Mouse (Mus musculus) forebrain, embryonic 13.5 days (tissue): Measurements from ENCODE around the gene Ubr2. TPM values are rescaled to one million over a fixed set of nuclear protein-coding genes. Genes with fewer than 3 reads are reported as not detected.

Source experiments
- ATAC-seq: fragments of 200-750 bp; cut with Nextera tagmentation; 2 replicates; pipeline ENCODE4 v1.8.0; 2017
- H3K27ac ChIP-seq: fragments of 300-500 bp; sonication (generic); 2 replicates; pipeline ENCODE4 v1.5.1; 2015; ENCODE audit warnings: inconsistent platforms, mild to moderate bottlenecking, moderate library complexity
- H3K27me3 ChIP-seq: fragments of 300-500 bp; sonication (generic); 2 replicates; pipeline ENCODE4 v1.6.1; 2015; ENCODE audit warnings: mild to moderate bottlenecking, inconsistent platforms
- H3K36me3 ChIP-seq: fragments of 300-500 bp; sonication (generic); 2 replicates; pipeline ENCODE4 v1.6.1; 2015; ENCODE audit warnings: mild to moderate bottlenecking, inconsistent platforms; ENCODE audit not compliant: poor library complexity, severe bottlenecking
- H3K4me1 ChIP-seq: fragments of 300-500 bp; sonication (generic); 2 replicates; pipeline ENCODE4 v1.6.1; 2015; ENCODE audit warnings: inconsistent platforms
- H3K4me2 ChIP-seq: fragments of 300-500 bp; sonication (generic); 2 replicates; pipeline ENCODE4 v1.6.1; 2015; ENCODE audit warnings: inconsistent platforms, mild to moderate bottlenecking, moderate library complexity
- H3K4me3 ChIP-seq: fragments of 300-500 bp; sonication (generic); 2 replicates; pipeline ENCODE4 v1.5.1; 2015; ENCODE audit warnings: mild to moderate bottlenecking, inconsistent platforms
- H3K9ac ChIP-seq: fragments of 300-500 bp; sonication (generic); 2 replicates; pipeline ENCODE4 v1.6.1; 2015; ENCODE audit warnings: mild to moderate bottlenecking, inconsistent platforms
- H3K9me3 ChIP-seq: fragments of 300-500 bp; sonication (generic); replicated peaks from 2 replicates; pipeline ENCODE4 v1.6.1; 2016; ENCODE audit warnings: inconsistent platforms
- WGBS: fragments of 180-500 bp; shearing (Covaris S2); methylation state at CpG from one replicate; pipeline ENCODE4 v1.1.7; 2015; 5-methylcytosine and 5-hydroxymethylcytosine counted together
- polyA plus RNA-seq: library from polyadenylated mRNA; unstranded; fragments of >200 nt; fragmentation: Nextera tagmentation; extraction: Ambion mirVana; gene quantifications from 2 replicates; pipeline ENCODE4 v1.2.1, GENCODE M21; 2015

Ubr2 gene
- polyA plus RNA-seq, 1 experiment from 2014 or later, result 11.8 TPM

- no peak overlapping the region for H3K27ac ChIP-seq
- H3K4me2 ChIP-seq, result no peak overlapping the region
- no peaks in the 10 kb centered on the region for H3K9me3 ChIP-seq
- WGBS, result 94% methylated on average over 4 of the region's 4 CpGs
- no peak overlapping the region for H3K4me3 ChIP-seq
- H3K36me3 ChIP-seq, result peaks cover 42% of the 10 kb centered on the region
- no peaks in the 10 kb centered on the region for H3K4me1 ChIP-seq
- no peaks in the 10 kb centered on the region for H3K27me3 ChIP-seq
- no peak for ATAC-seq
- no peak overlapping the region for H3K9ac ChIP-seq
Observed at GRCm38 (mm10) chr17:46998840-46999239, 11.5 kb downstream of the Ubr2 start.

GRCm38 (mm10) chr17:46996484-46996883 lies 13.9 kb downstream of the Ubr2 start:
- no peaks in the 10 kb centered on the region for H3K4me1 ChIP-seq
- no peaks in the 10 kb centered on the region for H3K9me3 ChIP-seq
- no peak overlapping the region for H3K4me3 ChIP-seq
- no peak for ATAC-seq
- H3K9ac ChIP-seq, result no peak overlapping the region
- no peaks in the 10 kb centered on the region for H3K27me3 ChIP-seq
- H3K36me3 ChIP-seq, result peaks cover 60% of the 10 kb centered on the region
- 88% methylated on average over 7 of the region's 7 CpGs for WGBS
- no peak overlapping the region for H3K4me2 ChIP-seq
- no peak overlapping the region for H3K27ac ChIP-seq

DNA sequence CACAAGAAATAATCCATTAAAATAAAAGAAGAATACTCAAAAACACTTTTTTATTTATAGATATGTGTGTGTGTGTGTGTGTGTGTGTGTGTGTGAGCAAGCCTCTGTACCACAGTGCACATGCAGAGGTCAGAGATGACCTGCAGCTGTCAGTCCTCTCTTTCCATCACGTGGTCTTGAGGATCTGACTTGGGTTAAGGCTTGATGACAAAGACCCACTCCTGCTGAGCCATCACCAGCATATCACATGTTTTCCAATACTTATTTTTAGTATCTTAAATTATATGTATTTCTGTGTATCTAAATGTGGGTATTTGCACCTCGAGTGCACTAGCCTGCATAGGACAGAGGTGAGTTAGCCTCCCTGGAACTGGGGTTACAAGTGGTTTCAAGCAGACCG lies 14.7 kb downstream of the Ubr2 start:
- 92% methylated on average over 3 of the region's 3 CpGs for WGBS
- H3K27ac ChIP-seq, result no peak overlapping the region
- H3K27me3 ChIP-seq, result no peaks in the 10 kb centered on the region
- no peaks in the 10 kb centered on the region for H3K4me1 ChIP-seq
- ATAC-seq, result no peak
- no peak overlapping the region for H3K4me2 ChIP-seq
- H3K36me3 ChIP-seq, result peaks cover 68% of the 10 kb centered on the region
- no peaks in the 10 kb centered on the region for H3K9me3 ChIP-seq
- H3K9ac ChIP-seq, result no peak overlapping the region
- H3K4me3 ChIP-seq, result no peak overlapping the region

GRCm38 (mm10) chr17:46994641-46995398 lies 15.5 kb downstream of the Ubr2 start:
- 90% methylated on average over 10 of the region's 10 CpGs for WGBS
- Histone ChIP-seq H3K27ac (no peak overlapping the region), H3K9ac (no peak overlapping the region), H3K9me3 (no peaks in the 10 kb centered on the region), H3K4me1 (no peaks in the 10 kb centered on the region), H3K27me3 (no peaks in the 10 kb centered on the region), H3K4me2 (no peak overlapping the region), H3K36me3 (peaks cover 68% of the 10 kb centered on the region), H3K4me3 (no peak overlapping the region)
- ATAC-seq, result no peak

DNA sequence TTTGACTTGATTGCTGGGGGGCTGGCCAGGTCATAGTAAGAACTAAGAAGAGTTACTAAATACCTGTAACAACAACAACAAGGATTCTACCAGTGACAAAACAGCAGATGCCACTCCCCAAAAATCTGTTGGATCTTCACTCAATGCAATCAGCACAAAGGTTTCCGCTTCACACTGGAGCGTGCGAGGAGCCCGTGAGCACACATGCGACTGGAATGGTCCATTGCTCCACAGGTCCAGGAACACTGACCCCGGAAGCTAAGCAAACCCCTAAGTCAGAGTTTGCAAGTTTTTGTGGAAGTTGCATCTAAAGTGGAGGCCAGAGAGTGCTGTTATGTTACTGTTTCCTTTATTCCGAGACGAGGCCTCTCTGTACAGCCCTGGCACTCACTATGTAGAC lies 16.7 kb downstream of the Ubr2 start:
- Histone ChIP-seq H3K4me2 (no peak overlapping the region), H3K36me3 (peaks cover 65% of the 10 kb centered on the region), H3K9me3 (no peaks in the 10 kb centered on the region), H3K27ac (no peak overlapping the region), H3K27me3 (no peaks in the 10 kb centered on the region), H3K4me1 (no peaks in the 10 kb centered on the region), H3K4me3 (no peak overlapping the region), H3K9ac (no peak overlapping the region)
- WGBS, result 95% methylated on average over 8 of the region's 8 CpGs
- ATAC-seq, result no peak

GRCm38 (mm10) chr17:46987631-46988030 lies 22.7 kb downstream of the Ubr2 start:
- H3K4me2 ChIP-seq, result no peak overlapping the region
- no peaks in the 10 kb centered on the region for H3K9me3 ChIP-seq
- no peaks in the 10 kb centered on the region for H3K4me1 ChIP-seq
- no peak overlapping the region for H3K9ac ChIP-seq
- 81% methylated on average over 3 of the region's 3 CpGs for WGBS
- ATAC-seq, result no peak
- no peak overlapping the region for H3K27ac ChIP-seq
- no peak overlapping the region for H3K4me3 ChIP-seq
- H3K36me3 ChIP-seq, result peaks cover 94% of the 10 kb centered on the region
- H3K27me3 ChIP-seq, result no peaks in the 10 kb centered on the region

GRCm38 (mm10) chr17:46980050-46980449 lies 30.3 kb downstream of the Ubr2 start:
- Histone ChIP-seq H3K27me3 (no peaks in the 10 kb centered on the region), H3K36me3 (peaks cover 96% of the 10 kb centered on the region), H3K4me3 (no peak overlapping the region), H3K4me1 (no peaks in the 10 kb centered on the region), H3K27ac (no peak overlapping the region), H3K9ac (no peak overlapping the region), H3K4me2 (no peak overlapping the region), H3K9me3 (no peaks in the 10 kb centered on the region)
- ATAC-seq, result no peak
- 96% methylated on average over 6 of the region's 6 CpGs for WGBS

- no peak for ATAC-seq
- no peak overlapping the region for H3K9ac ChIP-seq
- H3K4me1 ChIP-seq, result no peaks in the 10 kb centered on the region
- no peaks in the 10 kb centered on the region for H3K9me3 ChIP-seq
- no peak overlapping the region for H3K27ac ChIP-seq
- H3K4me2 ChIP-seq, result no peak overlapping the region
- no peak overlapping the region for H3K4me3 ChIP-seq
- peaks cover 96% of the 10 kb centered on the region for H3K36me3 ChIP-seq
- H3K27me3 ChIP-seq, result no peaks in the 10 kb centered on the region
- 67% methylated on average over 3 of the region's 3 CpGs for WGBS
Observed at GRCm38 (mm10) chr17:46975183-46975582, 35.2 kb downstream of the Ubr2 start.

DNA sequence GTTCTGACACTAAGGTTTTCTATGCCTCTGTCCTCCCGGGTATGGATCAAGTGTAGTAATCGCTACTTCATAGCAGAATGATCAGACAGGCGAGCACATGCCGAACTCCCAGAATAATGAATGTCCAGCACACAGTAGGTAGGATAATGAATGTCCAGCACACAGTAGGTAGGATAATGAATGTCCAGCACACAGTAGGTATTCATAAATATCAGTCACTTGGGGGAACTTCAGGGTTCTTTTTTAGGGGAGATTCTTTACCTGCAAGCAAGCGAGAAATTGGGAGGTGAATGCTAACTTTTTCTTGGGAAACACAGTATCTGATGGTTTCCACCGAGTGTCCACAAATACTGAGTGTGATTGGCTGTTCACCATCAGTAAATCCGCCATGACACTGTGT lies 37.8 kb downstream of the Ubr2 start:
- Histone ChIP-seq H3K27ac (no peak overlapping the region), H3K4me1 (no peaks in the 10 kb centered on the region), H3K4me2 (no peak overlapping the region), H3K4me3 (no peak overlapping the region), H3K36me3 (peaks cover 96% of the 10 kb centered on the region), H3K9me3 (no peaks in the 10 kb centered on the region), H3K9ac (no peak overlapping the region), H3K27me3 (no peaks in the 10 kb centered on the region)
- WGBS, result 93% methylated on average over 7 of the region's 7 CpGs
- ATAC-seq, result no peak

DNA sequence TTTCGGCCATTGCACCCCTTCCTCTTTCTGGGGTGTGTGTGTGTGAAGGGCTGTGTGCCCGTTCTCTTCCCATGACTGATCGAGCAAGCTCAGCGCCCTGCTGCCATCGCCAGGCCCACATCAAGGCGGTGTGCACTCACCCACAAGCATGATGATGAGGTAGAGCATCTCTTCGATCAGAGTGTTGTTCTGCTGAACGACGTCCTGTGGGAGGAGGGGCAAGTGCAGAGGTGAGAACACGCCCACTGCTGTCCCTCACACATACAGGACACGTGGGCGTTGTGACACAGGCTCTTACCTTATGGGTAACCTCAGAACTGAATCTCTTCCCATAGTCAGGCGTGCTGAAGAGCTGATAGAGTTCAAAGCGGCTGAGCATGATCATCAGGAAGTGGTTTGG lies 43.5 kb downstream of the Ubr2 start:
- 91% methylated on average over 14 of the region's 14 CpGs for WGBS
- Histone ChIP-seq H3K36me3 (peaks cover 99% of the 10 kb centered on the region), H3K9ac (no peak overlapping the region), H3K27ac (no peak overlapping the region), H3K4me3 (no peak overlapping the region), H3K9me3 (no peaks in the 10 kb centered on the region), H3K4me1 (no peaks in the 10 kb centered on the region), H3K4me2 (no peak overlapping the region), H3K27me3 (no peaks in the 10 kb centered on the region)
- no peak for ATAC-seq

DNA sequence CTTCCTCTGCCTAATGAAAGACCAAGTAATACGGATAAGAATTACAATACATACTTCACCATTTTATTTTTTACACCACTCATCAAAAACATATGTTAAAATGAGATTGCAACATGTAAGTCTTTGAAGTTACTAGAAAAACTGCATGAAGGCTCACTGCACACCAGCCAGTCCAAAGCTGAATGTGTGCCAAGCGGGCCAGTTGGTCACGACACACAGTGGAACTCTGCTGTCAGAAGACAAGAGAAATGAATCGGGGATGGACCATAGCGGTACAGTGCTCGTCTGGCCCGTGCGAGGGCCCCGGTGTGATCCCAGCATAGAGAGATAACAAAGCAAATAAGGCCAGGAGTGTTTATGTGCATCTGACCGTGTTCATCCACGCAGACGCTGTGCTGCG lies 47.2 kb downstream of the Ubr2 start:
- no peaks in the 10 kb centered on the region for H3K27me3 ChIP-seq
- H3K4me1 ChIP-seq, result no peaks in the 10 kb centered on the region
- H3K9me3 ChIP-seq, result no peaks in the 10 kb centered on the region
- no peak overlapping the region for H3K9ac ChIP-seq
- 91% methylated on average over 13 of the region's 13 CpGs for WGBS
- peaks cover 99% of the 10 kb centered on the region for H3K36me3 ChIP-seq
- H3K4me2 ChIP-seq, result no peak overlapping the region
- ATAC-seq, result no peak
- H3K4me3 ChIP-seq, result no peak overlapping the region
- no peak overlapping the region for H3K27ac ChIP-seq

GRCm38 (mm10) chr17:46962153-46962552 lies 48.2 kb downstream of the Ubr2 start:
- H3K36me3 ChIP-seq, result peaks cover 99% of the 10 kb centered on the region
- 90% methylated on average over 3 of the region's 3 CpGs for WGBS

GRCm38 (mm10) chr17:46960216-46960615 lies 50.1 kb downstream of the Ubr2 start:
- Histone ChIP-seq H3K9me3 (no peaks in the 10 kb centered on the region), H3K36me3 (peaks cover 98% of the 10 kb centered on the region), H3K4me1 (no peaks in the 10 kb centered on the region), H3K4me2 (no peak overlapping the region), H3K27me3 (no peaks in the 10 kb centered on the region), H3K4me3 (no peak overlapping the region), H3K9ac (no peak overlapping the region), H3K27ac (no peak overlapping the region)
- no peak for ATAC-seq
- WGBS, result 93% methylated on average over 10 of the region's 10 CpGs

More at GRCm38 (mm10) chr17:46962153-46962552, 48.2 kb downstream of the Ubr2 start:
- no peaks in the 10 kb centered on the region for H3K27me3 ChIP-seq
- H3K4me1 ChIP-seq, result no peaks in the 10 kb centered on the region
- no peak overlapping the region for H3K4me2 ChIP-seq
- H3K4me3 ChIP-seq, result no peak overlapping the region
- H3K9ac ChIP-seq, result no peak overlapping the region
- no peaks in the 10 kb centered on the region for H3K9me3 ChIP-seq
- ATAC-seq, result no peak
- H3K27ac ChIP-seq, result no peak overlapping the region
